Mouse (Mus musculus): ENCODE data around the gene Arhgef25. TPM values are rescaled to one million over a fixed set of nuclear protein-coding genes. Genes with fewer than 3 reads are reported as not detected.

Arhgef25 gene
- polyA plus RNA-seq, 1 experiment = not detected

DNA sequence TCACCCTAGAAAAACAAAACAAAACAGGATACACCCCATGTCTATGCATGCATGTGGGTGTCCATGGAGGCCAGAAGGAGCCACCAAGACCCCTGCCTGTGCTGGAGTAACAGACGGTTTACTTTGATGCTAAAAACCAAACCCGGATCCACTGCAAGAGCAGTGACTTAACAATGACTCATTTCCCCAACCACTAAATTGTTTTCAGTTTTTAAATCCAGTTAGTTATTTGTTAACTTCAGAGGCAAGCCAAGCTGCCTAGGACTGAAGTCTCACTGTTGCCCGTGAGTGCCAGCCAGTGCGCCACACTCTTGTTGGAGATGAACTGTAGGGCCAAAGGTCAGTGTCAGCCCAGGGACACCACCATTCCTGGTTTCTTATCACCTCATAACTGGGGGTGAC, 39.4 kb downstream of the Arhgef25 start:
- Histone ChIP-seq H3K27ac (ENCODE audit: insufficient read depth, low read depth, low read length) (no peak overlapping the region; the same call in 1 of the 2 replicates), H3K4me1 (ENCODE audit: control insufficient read depth, insufficient read depth, low read length) (peaks cover 18% of the 10 kb centered on the region), H3K4me3 (ENCODE audit: insufficient read depth, low read length) (no peak overlapping the region)
- TF ChIP-seq POLR2A (IDR thresholded peaks at IDR 0.05; ENCODE audit: borderline replicate concordance, low read depth, low read length) (no peak), CTCF (IDR thresholded peaks at IDR 0.05; ENCODE audit: low read depth, low read length) (no peak)

DNA sequence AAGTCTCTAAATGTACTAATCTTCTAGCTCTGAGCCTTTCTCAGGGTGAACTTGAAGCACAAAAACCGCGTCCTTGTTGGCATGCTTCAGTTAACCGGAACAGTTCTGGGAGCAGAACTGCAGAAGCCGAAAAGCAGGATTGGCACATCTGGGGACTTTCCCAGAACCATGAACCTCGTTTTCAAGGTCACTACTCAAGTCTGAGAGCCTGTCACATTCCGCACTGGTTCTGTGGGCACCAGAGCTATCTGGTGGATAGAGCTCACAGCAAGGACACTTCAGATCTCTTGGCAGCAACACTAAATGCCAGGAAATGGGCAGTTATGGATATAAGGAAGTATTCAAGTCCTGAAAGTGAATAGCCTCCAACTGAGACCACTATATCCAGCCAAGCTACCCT, 42.7 kb downstream of the Arhgef25 start:
- Histone ChIP-seq H3K4me3 (ENCODE audit: insufficient read depth, low read length) (no peak overlapping the region), H3K4me1 (ENCODE audit: control insufficient read depth, insufficient read depth, low read length) (peaks cover 18% of the 10 kb centered on the region), H3K27ac (ENCODE audit: insufficient read depth, low read depth, low read length) (no peak overlapping the region)
- TF ChIP-seq POLR2A (IDR thresholded peaks at IDR 0.05; ENCODE audit: borderline replicate concordance, low read depth, low read length) = no peak
- no peak for TF ChIP-seq CTCF (IDR thresholded peaks at IDR 0.05; ENCODE audit: low read depth, low read length)

DNA sequence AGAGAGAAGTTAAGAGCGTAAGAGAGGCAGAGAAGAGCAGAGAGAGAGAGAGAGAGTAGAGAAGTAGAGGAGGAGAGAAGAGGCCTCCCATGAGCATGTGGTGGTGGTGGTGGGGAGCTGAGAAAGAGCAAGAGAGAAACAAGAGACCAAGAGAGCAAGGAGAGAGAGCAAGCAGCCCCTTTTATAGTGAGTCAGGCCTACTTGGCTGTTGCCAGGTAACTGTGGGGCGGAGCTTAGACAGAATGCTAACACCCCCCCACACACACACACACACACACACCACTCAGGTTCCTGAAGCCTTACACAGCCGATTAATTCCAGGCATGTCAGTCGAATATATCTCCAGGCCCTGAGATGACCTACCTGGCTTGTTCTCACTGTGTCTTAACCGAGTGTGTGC, 44.6 kb downstream of the Arhgef25 start:
- no peak overlapping the region for H3K27ac ChIP-seq (ENCODE audit: insufficient read depth, low read depth, low read length)

DNA sequence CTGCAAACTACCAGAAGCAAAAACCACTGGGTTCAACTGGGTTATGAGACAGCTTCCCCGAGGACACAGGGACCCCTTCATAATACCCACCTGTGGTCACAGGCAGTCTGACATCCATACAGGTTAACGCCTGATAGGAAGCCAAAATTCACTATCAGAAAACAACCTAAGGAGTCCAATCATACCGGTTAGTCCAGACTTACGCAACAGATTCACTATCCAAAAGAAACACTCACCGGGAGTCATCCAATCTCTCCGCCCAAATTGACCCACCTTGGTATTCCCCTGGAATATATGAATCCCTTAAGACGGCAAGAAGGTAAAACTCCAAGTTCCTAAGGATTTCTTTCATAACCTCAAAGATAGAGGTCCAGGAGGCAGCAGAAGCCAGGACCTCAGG, 45.3 kb downstream of the Arhgef25 start:
- no peak overlapping the region for H3K27ac ChIP-seq (ENCODE audit: insufficient read depth, low read depth, low read length)
- TF ChIP-seq POLR2A (IDR thresholded peaks at IDR 0.05; ENCODE audit: borderline replicate concordance, low read depth, low read length) (no peak), CTCF (IDR thresholded peaks at IDR 0.05; ENCODE audit: low read depth, low read length) (no peak)
- H3K4me3 ChIP-seq (ENCODE audit: insufficient read depth, low read length) = no peak overlapping the region
- peaks cover 4% of the 10 kb centered on the region for H3K4me1 ChIP-seq (ENCODE audit: control insufficient read depth, insufficient read depth, low read length)

More for the DNA sequence above, 44.6 kb downstream of the Arhgef25 start:
- peaks cover 12% of the 10 kb centered on the region for H3K4me1 ChIP-seq (ENCODE audit: control insufficient read depth, insufficient read depth, low read length)
- H3K4me3 ChIP-seq (ENCODE audit: insufficient read depth, low read length) = no peak overlapping the region
- TF ChIP-seq CTCF (IDR thresholded peaks at IDR 0.05; ENCODE audit: low read depth, low read length) = no peak

DNA sequence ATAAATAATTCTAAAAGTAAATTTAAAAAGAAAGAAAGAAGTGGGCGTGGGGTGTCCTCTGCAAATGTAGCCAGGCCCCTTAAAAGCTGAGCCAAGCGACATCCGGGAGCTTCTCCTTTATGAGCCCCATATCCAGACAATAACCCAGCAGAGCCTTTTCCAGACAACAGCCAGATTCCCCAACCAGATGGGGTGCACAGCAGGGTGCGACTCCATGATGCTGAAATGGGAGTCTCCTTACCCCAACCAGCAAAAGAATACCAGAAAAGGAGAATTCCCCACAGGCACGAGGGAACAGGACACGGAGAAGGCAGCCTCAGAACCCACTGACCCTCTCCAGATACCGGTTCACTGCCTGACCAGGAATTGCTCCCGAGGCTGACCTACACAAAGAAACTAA, 46.7 kb downstream of the Arhgef25 start:
- Histone ChIP-seq H3K27ac (ENCODE audit: insufficient read depth, low read depth, low read length) (no peak overlapping the region), H3K4me1 (ENCODE audit: control insufficient read depth, insufficient read depth, low read length) (no peaks in the 10 kb centered on the region; the same call in none of the 2 replicates), H3K4me3 (ENCODE audit: insufficient read depth, low read length) (no peak overlapping the region)
- TF ChIP-seq POLR2A (IDR thresholded peaks at IDR 0.05; ENCODE audit: borderline replicate concordance, low read depth, low read length) (no peak), CTCF (IDR thresholded peaks at IDR 0.05; ENCODE audit: low read depth, low read length) (no peak)

DNA sequence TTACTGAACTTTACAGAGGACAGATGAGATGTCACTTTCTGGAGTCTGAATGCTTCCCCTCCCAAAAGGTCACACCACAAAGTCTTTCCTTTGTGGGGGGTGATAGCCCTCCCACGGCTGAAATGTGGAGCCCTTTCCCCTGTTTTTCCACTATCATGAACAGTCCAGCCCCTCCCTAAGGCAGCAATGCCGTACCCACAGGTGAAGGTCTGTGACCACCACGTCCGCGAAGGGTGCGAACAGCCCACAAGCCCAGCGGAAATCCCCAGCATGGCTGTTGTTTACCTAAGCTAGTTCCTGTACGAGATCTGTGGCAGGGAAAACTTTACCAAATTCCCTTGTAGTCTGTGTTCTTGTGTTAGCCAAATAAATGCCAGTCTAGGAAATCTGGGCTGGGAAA, 48.4 kb downstream of the Arhgef25 start:
- Histone ChIP-seq H3K4me1 (ENCODE audit: control insufficient read depth, insufficient read depth, low read length) (peaks cover 6% of the 10 kb centered on the region), H3K27ac (ENCODE audit: insufficient read depth, low read depth, low read length) (no peak overlapping the region), H3K4me3 (ENCODE audit: insufficient read depth, low read length) (no peak overlapping the region)
- TF ChIP-seq CTCF (IDR thresholded peaks at IDR 0.05; ENCODE audit: low read depth, low read length) = no peak

DNA sequence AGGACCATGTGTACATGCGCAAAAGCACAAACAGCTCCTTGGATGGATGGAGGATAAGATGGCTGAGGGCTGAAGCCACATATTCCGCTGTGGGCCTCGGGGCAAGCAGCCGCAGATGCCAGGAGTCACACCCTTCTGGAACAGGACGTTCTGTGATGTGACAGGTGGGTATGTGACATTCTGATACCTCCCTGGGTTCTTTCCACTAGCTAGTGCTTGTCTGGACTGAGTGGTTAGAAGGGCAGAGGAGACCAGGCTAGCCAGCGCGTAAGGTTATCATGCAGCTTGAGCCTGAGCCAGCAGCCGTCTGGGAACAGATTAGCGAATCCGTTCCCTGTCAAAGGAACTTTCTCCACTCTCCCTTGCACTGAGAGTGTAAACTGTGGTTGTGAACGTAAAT, 48.9 kb downstream of the Arhgef25 start:
- Histone ChIP-seq H3K4me1 (ENCODE audit: control insufficient read depth, insufficient read depth, low read length) (peaks cover 12% of the 10 kb centered on the region), H3K27ac (ENCODE audit: insufficient read depth, low read depth, low read length) (no peak overlapping the region), H3K4me3 (ENCODE audit: insufficient read depth, low read length) (no peak overlapping the region)
- no peak for TF ChIP-seq POLR2A (IDR thresholded peaks at IDR 0.05; ENCODE audit: borderline replicate concordance, low read depth, low read length)
- TF ChIP-seq CTCF (IDR thresholded peaks at IDR 0.05; ENCODE audit: low read depth, low read length) = no peak

DNA sequence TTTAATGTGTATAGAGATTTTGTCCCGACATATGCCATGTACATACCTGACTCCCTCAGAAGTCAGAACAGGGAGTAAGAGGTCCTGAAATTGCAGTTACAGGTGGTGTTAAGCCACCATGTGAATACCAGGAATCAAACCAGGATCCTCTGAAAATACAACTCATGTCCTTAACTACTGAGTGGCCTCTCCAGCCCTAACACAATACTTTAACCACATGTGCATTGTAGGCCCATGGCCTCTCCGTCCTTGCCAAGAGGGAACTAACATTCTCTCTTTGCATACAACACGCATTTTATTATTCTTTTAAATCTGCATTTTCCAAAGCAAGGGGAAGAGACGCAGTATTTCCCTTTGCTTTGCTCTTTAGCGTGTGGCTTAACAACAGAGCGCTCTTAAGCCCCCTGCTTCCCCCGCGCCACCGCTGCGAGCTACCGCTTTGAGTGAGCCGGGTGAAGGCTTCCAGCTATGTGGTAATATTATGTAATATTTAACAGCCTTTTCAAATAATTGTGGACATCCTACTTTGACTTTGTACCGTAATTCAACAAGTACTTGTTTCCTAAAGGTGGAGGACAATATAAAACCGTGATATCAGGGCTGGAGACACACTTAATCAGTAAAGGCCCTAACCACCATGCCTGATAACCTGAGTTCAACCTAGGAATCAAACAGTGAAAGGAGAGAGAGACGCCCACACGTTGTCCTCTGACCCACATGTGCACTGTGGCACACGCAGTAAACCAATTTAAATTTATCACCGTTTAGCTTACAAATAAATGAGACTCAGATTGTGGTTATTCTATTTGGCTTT, 51.3 kb downstream of the Arhgef25 start:
- H3K27ac ChIP-seq (ENCODE audit: insufficient read depth, low read depth, low read length) = no peak overlapping the region
- no peak for TF ChIP-seq POLR2A (IDR thresholded peaks at IDR 0.05; ENCODE audit: borderline replicate concordance, low read depth, low read length)
- TF ChIP-seq CTCF (IDR thresholded peaks at IDR 0.05; ENCODE audit: low read depth, low read length) = no peak
- H3K4me3 ChIP-seq (ENCODE audit: insufficient read depth, low read length) = no peak overlapping the region
- H3K4me1 ChIP-seq (ENCODE audit: control insufficient read depth, insufficient read depth, low read length) = peaks cover 21% of the 10 kb centered on the region

DNA sequence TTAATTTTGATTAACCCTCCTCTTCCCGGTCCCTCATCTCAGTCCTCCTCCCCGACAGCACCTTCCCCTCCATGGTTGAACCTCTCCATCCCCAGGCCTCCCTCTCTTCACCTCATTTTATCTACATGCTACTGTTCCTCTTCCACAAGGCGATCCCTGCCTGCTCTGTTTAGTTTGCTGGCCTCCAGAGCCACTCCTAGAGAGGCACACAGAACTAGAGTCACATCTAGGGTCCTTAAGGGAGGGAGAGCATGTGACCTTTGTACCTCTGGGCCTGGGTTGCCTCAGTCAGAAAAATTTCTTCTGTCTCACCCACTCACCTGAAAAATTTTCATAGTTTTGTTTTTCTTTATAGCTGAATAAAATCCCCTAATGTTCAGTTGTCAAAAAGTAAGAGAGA, 52.0 kb downstream of the Arhgef25 start:
- Histone ChIP-seq H3K4me3 (ENCODE audit: insufficient read depth, low read length) (no peak overlapping the region), H3K27ac (ENCODE audit: insufficient read depth, low read depth, low read length) (no peak overlapping the region), H3K4me1 (ENCODE audit: control insufficient read depth, insufficient read depth, low read length) (peaks cover 21% of the 10 kb centered on the region)
- TF ChIP-seq POLR2A (IDR thresholded peaks at IDR 0.05; ENCODE audit: borderline replicate concordance, low read depth, low read length) (no peak), CTCF (IDR thresholded peaks at IDR 0.05; ENCODE audit: low read depth, low read length) (no peak)

DNA sequence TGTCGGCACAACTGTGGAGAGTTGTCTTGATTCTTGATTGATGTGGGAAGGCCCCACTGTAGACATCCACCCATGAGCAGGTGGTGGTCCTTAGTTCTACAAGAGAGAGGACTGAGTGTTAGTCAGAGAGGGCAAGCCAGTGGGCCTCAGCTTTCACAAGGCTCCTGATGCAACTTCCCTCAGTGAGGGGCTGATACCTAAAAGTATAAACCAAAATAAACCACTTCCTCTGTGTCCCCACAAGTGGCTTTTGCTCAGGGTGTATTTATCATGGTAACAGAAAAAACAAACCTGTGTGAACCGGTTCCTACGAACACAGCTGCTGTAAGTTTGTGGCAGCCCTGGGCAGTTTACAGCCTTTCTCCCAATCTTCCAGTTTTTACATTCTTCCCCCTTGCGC, 53.4 kb downstream of the Arhgef25 start:
- Histone ChIP-seq H3K4me1 (ENCODE audit: control insufficient read depth, insufficient read depth, low read length) (peaks cover 26% of the 10 kb centered on the region), H3K27ac (ENCODE audit: insufficient read depth, low read depth, low read length) (no peak overlapping the region), H3K4me3 (ENCODE audit: insufficient read depth, low read length) (no peak overlapping the region)
- no peak for TF ChIP-seq POLR2A (IDR thresholded peaks at IDR 0.05; ENCODE audit: borderline replicate concordance, low read depth, low read length)
- TF ChIP-seq CTCF (IDR thresholded peaks at IDR 0.05; ENCODE audit: low read depth, low read length) = no peak

Measured in bone marrow macrophage, adult 2 months (primary cell).